Mouse (Mus musculus) liver, embryonic 14.5 days (tissue): ENCODE measurements around the gene Pth1r. TPM values are rescaled to one million over a fixed set of nuclear protein-coding genes. Genes with fewer than 3 reads are reported as not detected.

Source experiments
- ATAC-seq: fragments of 200-750 bp; cut with Nextera tagmentation; 2 replicates; pipeline ENCODE4 v1.8.0; 2017; ENCODE audit warnings: moderate number of reproducible peaks, mild to moderate bottlenecking, moderate library complexity; ENCODE audit not compliant: insufficient read depth
- DNase-seq, 3 experiments: peaks; one replicate each; pipeline ENCODE4 v3.0.0-alpha.2; 2012 to 2013; ENCODE audit warnings: low read depth in 3 of 3, low spot score in 3 of 3
- H3K27ac ChIP-seq: fragments of 300-500 bp; sonication (generic); 2 replicates; pipeline ENCODE4 v1.5.1; 2014; ENCODE audit warnings: moderate library complexity, mild to moderate bottlenecking, control low read depth, inconsistent platforms
- H3K27me3 ChIP-seq: fragments of 300-500 bp; sonication (generic); 2 replicates; pipeline ENCODE4 v1.6.1; 2014; ENCODE audit warnings: mild to moderate bottlenecking, low read length, moderate library complexity; ENCODE audit not compliant: control insufficient read depth, insufficient read depth
- H3K36me3 ChIP-seq: fragments of 300-500 bp; sonication (generic); replicated peaks from 2 replicates; pipeline ENCODE4 v1.6.1; 2014; ENCODE audit warnings: low read depth; ENCODE audit not compliant: control insufficient read depth, insufficient read depth
- H3K4me1 ChIP-seq, 2 experiments: fragments of 200-500 bp in 1 of 2; fragments of 300-500 bp in 1 of 2; sonication (generic) in 1 of 2; replicated peaks; 2 replicates each; pipeline ENCODE4 v1.6.1; 2012 to 2014; ENCODE audit warnings: antibody characterized with exemption in 1 of 2, inconsistent platforms in 1 of 2, low read length in 1 of 2; ENCODE audit not compliant: control insufficient read depth in 2 of 2, insufficient read depth in 2 of 2
- H3K4me2 ChIP-seq: fragments of 300-500 bp; sonication (generic); 2 replicates; pipeline ENCODE4 v1.6.1; 2014; ENCODE audit warnings: low read depth, mild to moderate bottlenecking, control low read depth, moderate library complexity
- H3K4me3 ChIP-seq, 2 experiments: fragments of 200-500 bp in 1 of 2; fragments of 300-500 bp in 1 of 2; sonication (generic) in 1 of 2; 2 replicates each; pipeline ENCODE4 v1.5.1; 2012 to 2014; ENCODE audit warnings: low read depth in 2 of 2, low read length in 2 of 2, mild to moderate bottlenecking in 2 of 2, control low read depth in 1 of 2, inconsistent platforms in 1 of 2, moderate library complexity in 1 of 2; ENCODE audit not compliant: insufficient read depth in 1 of 2
- H3K9ac ChIP-seq: fragments of 300-500 bp; sonication (generic); replicated peaks from 2 replicates; pipeline ENCODE4 v1.6.1; 2014; ENCODE audit warnings: mild to moderate bottlenecking, control low read depth, moderate library complexity
- H3K9me3 ChIP-seq: fragments of 300-500 bp; sonication (generic); 2 replicates; pipeline ENCODE4 v1.6.1; 2016; ENCODE audit warnings: low read length, mixed read lengths; ENCODE audit not compliant: control insufficient read depth
- CTCF ChIP-seq: IDR thresholded peaks from 2 replicates; pipeline ENCODE4 v1.5.1; 2016; ENCODE audit warnings: antibody characterized with exemption, low read depth, control low read depth
- EP300 ChIP-seq: IDR thresholded peaks from 2 replicates; pipeline ENCODE4 v1.6.1; 2016; ENCODE audit warnings: antibody characterized with exemption, low read depth
- WGBS: fragments of 180-500 bp; shearing (Covaris S2); extraction: QIAGEN DNeasy Blood & Tissue Kit; methylation state at CpG from one replicate; pipeline ENCODE4 v1.1.7; 2014; ENCODE audit not compliant: insufficient replicate concordance; 5-methylcytosine and 5-hydroxymethylcytosine counted together
- polyA plus RNA-seq, 2 experiments: library from polyadenylated mRNA; depleted of rRNA in 1 of 2; stranded (reverse) in 1 of 2; unstranded in 1 of 2; fragments of >200 nt; fragmentation: Nextera tagmentation in 1 of 2; extraction: Ambion mirVana in 1 of 2; gene quantifications; 2 replicates each; pipeline versions ENCODE4 v1.2.1 to v1.2.3; 2012 to 2014

The Pth1r gene
- polyA plus RNA-seq (2012; rRNA removed) (3.4 and 3.8 TPM in 2 replicates), polyA plus RNA-seq (2014; fragmentation: Nextera tagmentation; extraction: Ambion mirVana) (2.0 and 2.4 TPM in 2 replicates)

DNA sequence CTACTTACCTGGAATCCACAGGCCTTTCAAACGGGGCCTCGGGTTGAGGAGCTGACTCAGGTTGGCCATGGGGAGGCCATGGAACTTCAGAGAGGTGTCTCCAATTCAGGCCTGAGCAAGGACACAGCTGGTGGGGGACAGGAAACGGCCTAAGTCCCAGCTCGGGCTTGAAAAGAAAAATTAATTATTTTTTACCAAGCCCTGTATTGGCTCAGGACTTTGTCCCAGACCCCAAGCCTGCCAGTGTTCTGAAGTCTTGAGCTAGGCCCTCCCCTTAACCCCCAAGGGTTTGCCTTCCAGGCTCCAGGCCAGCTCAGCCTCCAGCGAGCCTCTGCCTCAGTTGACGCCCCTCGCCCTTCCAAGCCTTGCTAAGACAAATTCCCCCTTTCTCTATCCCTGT, at the start of gene Pth1r:
Gene Pth1r, minus strand, starts transcription at position 185 of the 400 bp plus-strand sequence.
- DNase-seq = no peak
- H3K36me3 ChIP-seq = no peaks in the 10 kb centered on the region
- H3K4me3 ChIP-seq = no peak within 1 kb of the TSS
- no peak within 1 kb of the TSS for H3K9ac ChIP-seq
- H3K4me2 ChIP-seq = no peak within 1 kb of the TSS
- peaks cover 0 to 30% of the 10 kb centered on the region in 2 experiments; a peak in 2 of 4 replicates for H3K4me1 ChIP-seq
- H3K27ac ChIP-seq = no peak within 1 kb of the TSS
- no peaks in the 10 kb centered on the region for H3K9me3 ChIP-seq
- no peak for ATAC-seq
- H3K27me3 ChIP-seq = peaks cover 39% of the 10 kb centered on the region
- TF ChIP-seq EP300 (no peak), CTCF (no peak)
- 67% methylated on average over 7 of the region's 7 CpGs for WGBS

DNA sequence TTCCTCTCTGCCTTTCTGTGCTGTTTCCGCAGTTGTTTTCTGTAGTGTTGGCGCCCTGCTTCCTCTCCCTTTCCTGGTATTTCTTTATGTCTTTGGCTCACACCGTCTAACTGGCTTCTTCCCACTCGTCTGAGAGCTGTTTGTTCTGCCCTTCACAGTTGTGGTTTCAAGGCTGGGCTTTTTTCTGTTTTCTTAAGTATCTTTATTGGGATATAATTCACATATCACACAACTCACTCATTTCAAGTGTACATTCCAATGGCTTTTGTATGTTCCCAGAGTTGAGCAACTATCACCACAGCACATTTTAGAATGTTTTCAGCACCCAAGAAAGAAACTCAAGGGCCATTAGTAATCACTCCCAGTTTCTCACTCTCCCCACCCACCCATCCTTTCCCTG, 43.5 kb upstream of the Pth1r start:
- H3K27ac ChIP-seq = no peak overlapping the region
- ATAC-seq (no peak), DNase-seq (no peak)
- no peaks in the 10 kb centered on the region for H3K27me3 ChIP-seq
- H3K36me3 ChIP-seq = no peaks in the 10 kb centered on the region
- H3K4me3 ChIP-seq = no peak overlapping the region
- H3K4me1 ChIP-seq = no peaks in the 10 kb centered on the region
- TF ChIP-seq CTCF (no peak), EP300 (no peak)
- 49% methylated on average over 4 of the region's 4 CpGs for WGBS
- H3K4me2 ChIP-seq = no peak overlapping the region
- no peak overlapping the region for H3K9ac ChIP-seq
- H3K9me3 ChIP-seq = no peaks in the 10 kb centered on the region

DNA sequence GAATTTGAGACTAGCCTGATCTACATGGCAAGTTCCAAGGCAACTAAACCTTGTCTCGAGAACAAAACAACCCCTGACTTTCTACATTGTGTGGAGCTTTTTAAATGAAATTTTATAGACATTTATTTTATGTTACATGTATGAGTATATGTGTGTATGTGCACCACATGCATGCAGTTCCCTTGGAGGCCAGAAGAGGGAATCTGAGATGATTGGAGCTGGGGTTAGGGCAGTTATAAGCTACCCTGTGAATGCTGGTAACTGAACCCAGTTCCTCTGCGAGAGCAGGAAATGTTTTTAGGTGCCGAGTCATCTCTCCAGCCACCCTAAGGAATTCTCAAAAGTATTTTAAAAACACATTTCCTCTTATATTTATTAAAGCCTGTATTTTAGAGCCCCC, 41.2 kb upstream of the Pth1r start:
- no peaks in the 10 kb centered on the region for H3K4me1 ChIP-seq
- H3K27ac ChIP-seq = no peak overlapping the region
- TF ChIP-seq EP300 (no peak), CTCF (no peak)
- ATAC-seq (no peak), DNase-seq (no peak)
- no peaks in the 10 kb centered on the region for H3K36me3 ChIP-seq
- WGBS = 67% methylated on average over 3 of the region's 3 CpGs
- no peak overlapping the region for H3K4me3 ChIP-seq
- no peak overlapping the region for H3K4me2 ChIP-seq
- no peaks in the 10 kb centered on the region for H3K9me3 ChIP-seq
- no peaks in the 10 kb centered on the region for H3K27me3 ChIP-seq
- no peak overlapping the region for H3K9ac ChIP-seq

DNA sequence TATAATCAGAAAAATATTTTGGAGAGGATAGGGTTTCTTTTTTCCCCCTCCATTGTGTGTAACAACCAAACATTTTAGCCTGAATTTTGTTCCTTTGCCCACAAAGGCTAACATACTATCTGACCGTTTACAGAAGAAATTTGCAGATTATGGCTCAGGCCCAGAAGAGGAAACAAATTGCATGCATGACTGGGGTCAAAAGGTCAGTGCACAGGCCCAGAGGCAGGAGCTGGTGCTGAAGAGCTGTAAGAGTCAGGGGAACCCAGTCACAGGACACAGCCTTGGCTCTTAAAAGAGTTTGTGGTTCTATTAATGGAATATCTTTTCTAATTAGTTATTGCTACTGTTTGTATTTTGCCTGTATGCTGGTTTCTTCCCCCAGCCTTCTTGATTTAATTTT, 36.7 kb upstream of the Pth1r start:
- no peak for DNase-seq

DNA sequence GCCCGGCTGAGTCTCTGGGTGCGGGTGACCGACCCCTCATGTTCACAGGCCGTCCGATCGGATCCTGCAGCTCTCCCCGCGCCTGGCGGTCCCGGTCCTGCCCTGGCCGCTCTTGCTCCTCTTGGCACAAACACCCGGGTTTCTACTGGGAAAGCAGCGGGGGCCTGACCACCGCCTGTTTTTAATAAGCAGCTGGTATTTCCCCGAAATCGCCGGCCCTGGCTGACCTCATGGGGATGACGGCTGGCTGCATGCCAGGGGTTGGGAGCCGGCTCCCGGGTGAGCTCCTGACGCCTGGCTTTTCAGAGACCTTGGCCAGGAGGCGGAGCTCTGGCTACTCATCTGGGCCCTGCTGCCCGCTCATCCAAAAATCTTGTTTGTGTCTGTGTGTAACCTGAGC, 34.8 kb upstream of the Pth1r start:
- Histone ChIP-seq H3K4me3 (peak overlapping the region; percentile 15 to 45), H3K9ac (no peak overlapping the region), H3K36me3 (no peaks in the 10 kb centered on the region), H3K27me3 (peaks cover 3% of the 10 kb centered on the region), H3K27ac (no peak overlapping the region), H3K4me2 (peak overlapping the region; percentile 71), H3K9me3 (no peaks in the 10 kb centered on the region), H3K4me1 (peaks cover 0 to 3% of the 10 kb centered on the region in 2 experiments; a peak in 1 of 4 replicates)
- TF ChIP-seq EP300 (no peak), CTCF (no peak)
- peak; percentile 16 to 23 (median 20) for DNase-seq
- 4% methylated on average over 23 of the region's 23 CpGs for WGBS
- peak; percentile 61 for ATAC-seq

More for the DNA sequence above, 36.7 kb upstream of the Pth1r start:
- no peak for ATAC-seq
- TF ChIP-seq EP300 (no peak), CTCF (no peak)
- no peak overlapping the region for H3K4me2 ChIP-seq
- 26% methylated on average over 1 of the region's 1 CpGs for WGBS
- H3K27ac ChIP-seq = no peak overlapping the region
- H3K4me3 ChIP-seq = no peak overlapping the region
- H3K36me3 ChIP-seq = no peaks in the 10 kb centered on the region
- H3K9me3 ChIP-seq = no peaks in the 10 kb centered on the region
- H3K27me3 ChIP-seq = peaks cover 3% of the 10 kb centered on the region
- H3K4me1 ChIP-seq = peaks cover 0 to 3% of the 10 kb centered on the region in 2 experiments; a peak in 1 of 4 replicates
- no peak overlapping the region for H3K9ac ChIP-seq
